Mouse (Mus musculus) ovary, postnatal 10 days (tissue): Measurements from ENCODE around the gene Tspo.

Source experiments
- DNase-seq: peaks from one replicate; pipeline ENCODE4 v3.0.0; 2022; ENCODE audit warnings: low spot score

The Tspo gene

GRCm38 (mm10) chr15:83546029-83546428, 17.4 kb upstream of the Tspo start:
- no peak for DNase-seq

GRCm38 (mm10) chr15:83547144-83547543, 16.2 kb upstream of the Tspo start:
- no peak for DNase-seq

GRCm38 (mm10) chr15:83550137-83550536, 13.3 kb upstream of the Tspo start:
- no peak for DNase-seq

- no peak for DNase-seq
These were observed 9.6 kb upstream of the Tspo start for GRCm38 (mm10) chr15:83553831-83554230.

GRCm38 (mm10) chr15:83555161-83555974, 8.0 kb upstream of the Tspo start:
- peak; percentile 64 for DNase-seq

- no peak for DNase-seq
These were observed 2.4 kb upstream of the Tspo start for GRCm38 (mm10) chr15:83560941-83561477.

- DNase-seq, result peak; percentile 50
These were observed 644 bp upstream of the Tspo start for GRCm38 (mm10) chr15:83562626-83563270.

GRCm38 (mm10) chr15:83563857-83564651, 662 bp downstream of the Tspo start:
- peak; percentile 22 for DNase-seq

GRCm38 (mm10) chr15:83565434-83565833, 2.0 kb downstream of the Tspo start:
- no peak for DNase-seq

GRCm38 (mm10) chr15:83566006-83566405, 2.6 kb downstream of the Tspo start:
- no peak for DNase-seq

- no peak for DNase-seq
These were observed 4.3 kb downstream of the Tspo start for GRCm38 (mm10) chr15:83567728-83568127.

- DNase-seq, result no peak
These were observed 5.2 kb downstream of the Tspo start for GRCm38 (mm10) chr15:83568544-83568943.

- no peak for DNase-seq
These were observed 6.3 kb downstream of the Tspo start for GRCm38 (mm10) chr15:83569682-83570081.

- DNase-seq, result no peak
These were observed 7.2 kb downstream of the Tspo start for GRCm38 (mm10) chr15:83570641-83571040.

- no peak for DNase-seq
These were observed 8.2 kb downstream of the Tspo start for GRCm38 (mm10) chr15:83571636-83572035.

GRCm38 (mm10) chr15:83572132-83572531, 8.7 kb downstream of the Tspo start:
- DNase-seq, result no peak

GRCm38 (mm10) chr15:83573606-83574005, 10.2 kb downstream of the Tspo start:
- DNase-seq, result no peak

- no peak for DNase-seq
These were observed 11.4 kb downstream of the Tspo start for GRCm38 (mm10) chr15:83574731-83575351.

GRCm38 (mm10) chr15:83575543-83575942, 12.2 kb downstream of the Tspo start:
- no peak for DNase-seq

GRCm38 (mm10) chr15:83576651-83577050, 13.3 kb downstream of the Tspo start:
- no peak for DNase-seq

GRCm38 (mm10) chr15:83582931-83583330, 19.5 kb downstream of the Tspo start:
- DNase-seq, result no peak
